Mouse (Mus musculus) embryo, embryonic 9.5 days (tissue): ENCODE measurements around the gene Rad9b.

ENCODE experiments used
- DNase-seq: peaks from one replicate; pipeline ENCODE4 v3.0.0-alpha.2; 2017; ENCODE audit errors: extremely low spot score

Rad9b gene

GRCm38 (mm10) chr5:122285029-122285766 lies 68.8 kb downstream of the Rad9b start:
- no peak for DNase-seq

- DNase-seq: peak; percentile 92
These were observed 69.6 kb downstream of the Rad9b start, which contains the start of gene Pptc7 for GRCm38 (mm10) chr5:122284183-122285028. Gene Pptc7 (plus strand): TSS chr5:122284365.

- DNase-seq: no peak
These were observed 70.2 kb downstream of the Rad9b start for GRCm38 (mm10) chr5:122283828-122284182.

- DNase-seq: no peak
These were observed 73.1 kb downstream of the Rad9b start for GRCm38 (mm10) chr5:122280827-122281462.

- DNase-seq: no peak
These were observed 73.6 kb downstream of the Rad9b start for GRCm38 (mm10) chr5:122280422-122280826.

GRCm38 (mm10) chr5:122279799-122280421 lies 74.1 kb downstream of the Rad9b start:
- DNase-seq: no peak

- no peak for DNase-seq
These were observed 75.1 kb downstream of the Rad9b start for GRCm38 (mm10) chr5:122278946-122279345.

- DNase-seq: no peak
These were observed 79.2 kb downstream of the Rad9b start for GRCm38 (mm10) chr5:122274785-122275184.
